Mouse (Mus musculus) kidney, postnatal 25 days (tissue): ENCODE measurements around the gene Sec61g.
A peak's percentile ranks its signal among the peaks of the same experiment; 100 is the strongest.
"Not testable (repeated sequence)": the region's sequence is repeated elsewhere in the genome, so short reads cannot be mapped to it uniquely, and the experiment has no call there.

Experiments
- DNase-seq, 2 experiments: peaks; one replicate each; pipeline ENCODE4 v3.0.0; 2021; ENCODE audit warnings: mixed read lengths in 2 of 2

Gene Sec61g

DNA sequence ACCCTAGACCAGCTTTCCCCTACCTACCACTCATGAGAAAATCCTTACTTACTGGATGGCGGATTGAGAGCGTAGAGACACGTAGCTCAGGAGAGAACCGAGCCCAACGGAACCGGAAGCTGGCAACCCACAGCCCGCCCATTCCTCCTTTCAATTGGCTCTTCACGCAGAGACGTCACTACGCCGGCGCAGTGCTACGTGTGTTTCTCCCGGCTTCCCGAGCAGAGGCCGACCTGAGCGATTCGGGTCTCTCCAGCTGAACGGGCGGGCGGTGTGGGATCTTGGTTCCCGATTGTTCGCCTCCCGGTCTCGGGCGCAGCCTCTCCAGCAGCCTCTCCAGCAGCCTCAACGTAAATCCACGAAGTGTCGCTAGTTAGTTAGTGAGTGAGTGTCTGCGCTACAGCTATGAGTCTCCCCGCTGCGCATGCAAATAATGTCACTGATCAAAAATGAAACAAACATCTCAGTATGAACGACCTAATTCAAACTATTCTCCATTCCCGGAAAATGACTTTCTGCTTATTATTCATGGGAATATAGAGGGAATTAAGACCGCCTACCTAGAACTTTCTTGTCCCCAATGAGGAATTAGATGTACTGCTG is at the start of gene Sec61g:
Sec61g (minus strand) TSS at position 433 of the 603 bp plus-strand sequence.
- DNase-seq: peak; percentile 94 to 96

DNA sequence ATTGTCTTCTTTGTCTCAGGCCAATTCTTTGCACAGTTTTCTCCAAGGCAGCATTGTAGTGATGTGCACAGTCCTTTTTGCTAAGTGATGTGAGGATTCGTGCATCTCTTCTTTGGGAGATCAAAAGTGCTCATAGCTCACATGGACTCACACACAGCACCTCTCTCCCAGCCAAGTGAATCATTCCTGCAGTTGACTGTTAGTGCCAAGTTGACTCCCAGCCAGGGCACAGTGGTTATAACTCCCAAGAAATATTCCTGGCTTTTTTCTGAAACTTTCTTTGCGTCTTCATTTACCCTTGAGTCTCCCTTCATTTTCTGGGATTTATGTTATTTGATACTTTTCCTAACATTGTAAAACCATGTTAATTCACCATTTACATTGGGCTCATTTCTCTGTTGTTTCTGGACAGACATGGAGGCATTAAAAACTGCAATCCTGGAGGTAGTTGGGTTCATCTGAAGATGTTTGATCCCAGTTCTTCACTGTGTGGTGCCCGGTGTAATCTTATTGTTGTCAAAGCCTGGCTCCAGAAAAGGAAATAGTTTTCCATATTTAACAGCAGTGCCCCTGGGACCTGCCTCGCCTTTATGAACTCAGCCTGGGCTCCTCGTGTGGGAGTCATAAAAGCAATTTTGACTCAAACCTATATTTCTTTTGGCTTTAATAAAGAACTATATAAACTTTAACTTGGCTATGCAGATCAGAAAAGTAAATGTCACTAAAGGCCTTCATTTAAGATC is 38.3 kb upstream of the Sec61g start:
- DNase-seq: no peak

DNA sequence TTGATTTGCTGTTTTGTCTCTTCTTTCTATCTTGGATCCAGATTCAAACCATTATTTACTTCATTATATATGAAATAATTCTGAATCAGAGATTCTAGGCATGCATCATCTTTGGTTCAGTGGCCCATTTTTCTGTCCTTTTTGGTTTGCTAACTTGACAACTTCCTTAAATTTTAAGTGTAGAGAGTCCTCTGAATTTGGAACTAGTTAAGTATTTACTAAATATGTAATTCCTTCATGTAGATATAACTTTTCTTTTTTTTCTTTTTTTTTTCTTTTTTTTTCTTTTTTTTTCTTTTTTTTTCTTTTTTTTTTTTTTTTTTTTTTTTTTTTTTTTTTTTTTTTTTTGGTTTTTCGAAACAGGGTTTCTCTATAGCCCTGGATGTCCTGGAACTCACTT is 29.1 kb upstream of the Sec61g start:
- DNase-seq: no peak

DNA sequence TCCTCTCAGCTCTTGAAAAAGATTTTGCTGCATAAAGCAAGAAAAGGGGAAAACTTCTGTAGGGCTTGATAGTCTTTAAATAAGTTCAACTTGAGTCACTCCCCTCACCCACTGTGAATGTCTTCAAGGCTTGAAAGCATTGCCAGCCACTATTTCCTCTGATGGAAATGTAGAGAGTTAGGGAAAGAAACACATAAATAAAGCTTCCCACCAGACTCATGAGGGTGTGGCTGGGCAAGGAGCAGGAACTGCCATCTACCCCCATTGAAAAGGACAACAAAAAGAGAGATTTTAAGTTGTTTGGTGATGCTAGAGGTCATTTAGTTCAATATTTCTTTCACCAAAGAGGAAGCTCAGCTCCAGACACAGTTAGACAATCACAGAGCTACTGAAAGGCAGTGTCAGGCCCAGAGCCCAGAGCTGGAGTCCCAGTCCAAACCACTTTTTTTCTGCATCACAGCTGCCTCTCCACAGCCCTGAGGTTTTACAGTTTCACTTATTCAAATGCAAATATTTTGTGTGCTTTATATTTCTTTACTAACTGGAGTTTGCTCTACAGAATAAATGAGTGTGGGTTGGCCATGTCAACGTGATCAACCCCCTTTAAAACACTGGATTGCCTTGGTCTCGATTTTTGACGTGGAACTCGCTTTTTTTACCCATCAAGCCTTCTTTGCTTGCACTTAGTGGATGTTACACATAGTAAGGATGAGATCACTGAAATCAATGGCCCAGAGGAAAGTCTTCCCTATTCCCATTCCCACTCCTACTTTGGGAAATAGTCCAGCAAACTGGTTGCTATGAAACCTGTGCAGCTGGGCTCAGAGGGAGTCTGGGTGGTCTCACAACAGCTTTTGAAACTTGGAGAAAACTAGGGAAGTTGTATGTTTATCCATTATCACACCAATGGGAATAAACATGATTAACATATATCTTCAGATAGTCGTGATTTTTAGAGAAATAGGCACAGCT is 26.6 kb upstream of the Sec61g start:
- no peak for DNase-seq

DNA sequence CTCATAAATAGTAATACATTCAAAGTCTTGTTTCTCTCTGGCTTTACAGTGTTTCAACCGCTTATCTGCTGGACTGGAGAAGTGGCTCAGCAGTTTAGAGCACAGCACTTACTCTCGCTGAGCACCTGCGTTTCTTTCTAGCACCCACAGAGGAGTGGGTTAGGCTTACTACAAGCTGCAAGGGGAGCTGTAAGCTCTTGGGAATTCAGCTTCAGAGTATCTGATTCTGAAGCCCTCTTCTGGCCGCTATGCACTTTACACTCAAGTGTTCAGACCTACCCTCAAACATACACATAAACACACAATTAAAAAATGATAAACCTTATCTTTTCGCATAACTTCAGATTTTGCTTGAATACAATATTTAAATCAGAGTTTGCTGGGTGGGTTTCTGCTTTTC is 24.6 kb upstream of the Sec61g start:
- DNase-seq: peak in 1 of 2 experiments; percentile 18

DNA sequence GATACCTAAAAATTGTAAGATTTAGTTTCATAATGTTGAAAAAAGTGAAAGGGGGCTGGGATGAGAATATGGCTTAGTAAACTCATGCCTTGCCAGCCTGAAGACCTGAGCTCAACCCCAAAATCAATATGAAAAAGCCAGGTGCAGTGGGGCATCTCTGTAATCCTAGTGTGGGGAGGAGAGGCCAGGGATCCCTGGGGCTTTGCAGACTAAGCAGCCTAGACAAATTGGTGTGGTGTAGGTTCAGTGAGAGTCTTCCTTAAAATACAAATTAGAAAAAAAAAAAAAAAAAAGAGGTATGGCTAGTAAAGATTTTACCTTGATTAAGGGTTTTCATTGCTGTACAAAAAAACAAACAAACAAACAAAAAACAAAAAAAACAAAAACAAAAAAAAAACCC is 20.6 kb upstream of the Sec61g start:
- no peak for DNase-seq

DNA sequence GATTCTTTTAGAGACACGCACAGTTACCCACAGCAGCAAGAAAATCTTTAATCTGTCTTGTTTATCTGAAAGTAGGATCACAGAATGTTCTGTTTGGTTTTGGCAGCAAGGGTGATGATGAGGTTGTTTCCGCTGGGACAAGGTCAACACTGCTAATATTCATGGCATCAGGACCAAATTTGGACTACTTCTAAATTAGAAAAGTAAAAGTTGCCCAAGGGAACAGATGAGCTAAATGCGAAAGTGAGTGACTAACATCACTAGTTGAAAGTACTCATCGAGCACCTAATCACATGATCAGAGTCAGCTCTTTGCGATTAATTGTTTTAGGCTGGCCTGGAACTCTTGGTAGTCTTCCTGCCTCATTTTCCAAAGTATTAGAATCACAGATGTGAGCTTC is 20.1 kb upstream of the Sec61g start:
- DNase-seq: no peak

DNA sequence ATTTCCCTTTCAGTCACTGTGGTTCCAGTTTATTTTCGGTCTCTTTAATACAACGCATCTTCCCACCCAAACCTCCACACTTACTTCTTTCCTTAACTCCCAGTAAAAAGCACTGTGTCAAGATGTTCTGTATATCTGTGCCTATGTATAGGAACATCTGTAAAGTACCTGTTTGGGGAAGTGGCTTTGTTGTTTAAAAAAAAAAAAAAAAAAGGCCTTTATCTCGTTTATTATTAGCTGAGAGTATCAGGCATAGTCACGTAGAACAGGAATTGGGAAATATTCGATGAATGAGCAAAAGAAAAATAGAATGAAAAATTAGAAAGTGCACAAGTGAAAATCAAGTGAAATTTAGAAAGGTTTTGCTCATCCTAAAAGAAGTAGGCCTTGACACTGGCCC is 19.5 kb upstream of the Sec61g start:
- DNase-seq: no peak

DNA sequence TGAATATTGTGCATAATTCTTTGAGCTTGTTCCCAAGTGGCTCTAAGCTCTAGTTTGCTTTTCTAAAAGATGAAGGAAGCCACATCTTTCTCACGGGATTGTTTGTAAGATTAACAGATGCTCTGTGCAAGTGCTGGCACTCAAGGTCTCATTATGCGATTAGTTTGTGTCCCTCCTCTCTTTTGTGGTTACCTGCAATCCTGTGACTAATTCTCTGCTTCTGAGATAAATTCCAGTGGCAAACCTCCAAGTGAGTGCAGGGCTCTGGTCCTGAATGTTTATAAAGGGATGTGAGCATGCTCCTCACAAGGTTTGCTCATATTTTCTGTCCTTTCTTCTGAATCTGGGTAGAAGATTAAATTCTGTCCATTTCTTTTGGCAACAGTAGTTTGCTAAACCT is 18.2 kb upstream of the Sec61g start:
- no peak for DNase-seq

DNA sequence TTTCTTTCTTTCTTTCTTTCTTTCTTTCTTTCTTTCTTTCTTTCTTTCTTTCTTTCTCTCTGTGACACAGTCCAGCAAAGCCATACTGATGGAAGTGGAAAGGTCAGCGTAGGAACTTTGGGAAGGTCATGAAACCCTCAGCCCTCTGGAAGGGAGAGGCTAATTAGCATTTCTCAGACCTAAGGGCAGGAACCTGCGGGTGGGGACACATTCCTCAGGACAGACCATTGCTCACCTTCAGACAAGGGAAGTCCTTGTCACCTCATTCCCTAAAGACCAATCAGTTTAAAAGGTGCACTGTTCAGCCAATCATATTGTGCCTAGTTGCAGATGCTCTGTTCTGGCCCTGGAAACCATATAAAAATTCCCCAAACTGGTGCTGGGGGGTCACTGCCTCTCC is 17.4 kb upstream of the Sec61g start:
- DNase-seq: no peak

DNA sequence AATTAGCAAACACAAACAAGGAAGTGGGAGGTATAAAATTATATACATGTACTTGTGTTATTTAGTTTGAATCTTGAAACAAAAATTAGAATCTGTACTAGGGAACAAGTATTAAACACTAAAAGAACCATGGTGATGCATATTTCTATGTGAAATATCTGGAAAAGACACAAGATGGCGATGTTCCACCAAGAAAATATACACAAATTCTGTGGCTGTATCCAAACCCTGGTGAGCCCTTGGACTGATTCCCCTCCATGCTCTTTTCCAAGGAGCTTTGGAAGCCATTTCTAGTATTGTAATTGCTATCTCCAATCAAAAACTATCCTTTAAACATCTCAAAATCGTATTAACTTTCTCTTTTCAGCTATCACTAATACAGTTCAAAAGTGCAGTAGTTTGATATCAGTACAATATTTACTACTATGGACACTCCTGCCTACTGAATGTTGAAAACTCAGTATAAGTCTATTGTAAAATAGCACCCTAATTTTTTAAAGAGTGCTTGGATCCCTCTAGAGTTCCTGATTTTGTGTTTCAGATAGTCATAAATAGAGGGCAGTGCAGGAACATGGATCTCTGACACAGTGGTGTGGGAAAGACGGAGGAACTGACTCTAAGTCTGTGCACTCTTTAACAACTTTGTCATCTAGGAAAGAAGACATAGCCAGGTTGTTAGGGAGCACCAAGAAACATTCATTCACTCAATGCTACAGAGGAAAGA is 16.8 kb upstream of the Sec61g start:
- DNase-seq: peak in 1 of 2 experiments; percentile 20

DNA sequence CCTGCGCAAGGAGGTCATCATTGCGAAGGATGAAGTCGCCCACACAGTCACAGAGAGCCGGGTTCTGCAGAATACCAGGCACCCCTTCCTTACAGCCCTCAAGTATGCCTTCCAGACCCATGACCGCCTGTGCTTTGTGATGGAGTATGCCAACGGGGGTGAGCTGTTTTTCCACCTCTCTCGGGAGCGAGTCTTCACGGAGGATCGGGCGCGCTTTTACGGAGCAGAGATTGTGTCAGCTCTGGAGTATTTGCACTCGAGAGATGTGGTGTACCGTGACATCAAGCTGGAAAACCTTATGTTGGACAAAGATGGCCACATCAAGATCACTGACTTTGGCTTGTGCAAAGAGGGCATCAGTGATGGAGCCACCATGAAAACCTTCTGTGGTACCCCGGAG is 6.8 kb upstream of the Sec61g start:
- peak in 1 of 2 experiments; percentile 36 for DNase-seq

DNA sequence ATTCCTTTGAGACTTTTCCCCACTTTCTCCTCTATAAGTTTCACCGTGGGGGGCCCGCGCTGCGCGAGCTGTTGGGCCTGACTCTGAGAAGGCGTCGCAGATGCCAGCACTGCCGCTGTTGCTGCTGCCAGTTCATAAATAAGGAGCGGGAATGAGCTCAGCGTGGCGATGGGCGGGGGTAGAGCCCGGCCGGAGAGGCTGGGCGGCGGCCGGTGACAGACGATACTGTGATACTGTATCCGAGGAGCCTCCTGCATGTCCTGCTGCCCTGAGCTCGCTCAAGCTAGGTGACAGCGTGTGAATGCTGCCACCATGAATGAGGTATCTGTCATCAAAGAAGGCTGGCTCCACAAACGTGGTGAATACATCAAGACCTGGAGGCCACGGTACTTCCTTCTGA is 5.9 kb upstream of the Sec61g start:
- DNase-seq: not testable (repeated sequence)

DNA sequence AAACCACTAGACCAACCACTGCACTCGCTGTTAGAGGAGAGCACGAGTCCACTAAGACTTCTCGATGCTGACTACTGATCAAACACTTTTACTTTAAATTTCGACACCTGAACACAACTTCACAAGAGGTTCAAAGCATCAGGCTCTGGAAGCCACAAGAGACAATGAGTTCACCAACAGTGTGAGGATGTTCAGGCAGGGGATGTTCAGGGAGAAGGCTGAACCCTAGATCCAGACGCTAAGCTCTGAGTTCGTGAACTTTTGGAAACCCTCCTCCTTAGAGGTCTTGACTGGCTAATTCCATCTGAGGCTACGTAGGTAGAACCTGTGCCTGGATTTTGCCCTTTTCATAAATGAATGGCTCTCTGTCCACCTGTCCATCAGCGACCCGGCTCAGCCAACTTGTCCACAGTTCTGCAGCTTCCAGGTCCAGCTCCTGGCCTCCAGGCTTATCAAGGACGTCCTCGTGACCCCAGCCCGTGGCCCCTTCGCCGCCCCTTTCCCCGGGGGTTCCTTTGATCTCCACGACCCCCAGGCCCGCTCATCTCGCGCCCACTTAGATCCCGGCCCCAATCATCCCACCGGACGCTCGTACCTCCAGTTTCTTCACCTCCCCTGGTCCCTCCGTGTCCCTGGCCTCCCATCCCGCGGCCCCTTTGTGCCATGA is 766 bp downstream of the Sec61g start:
- peak in 1 of 2 experiments; percentile 13 for DNase-seq

DNA sequence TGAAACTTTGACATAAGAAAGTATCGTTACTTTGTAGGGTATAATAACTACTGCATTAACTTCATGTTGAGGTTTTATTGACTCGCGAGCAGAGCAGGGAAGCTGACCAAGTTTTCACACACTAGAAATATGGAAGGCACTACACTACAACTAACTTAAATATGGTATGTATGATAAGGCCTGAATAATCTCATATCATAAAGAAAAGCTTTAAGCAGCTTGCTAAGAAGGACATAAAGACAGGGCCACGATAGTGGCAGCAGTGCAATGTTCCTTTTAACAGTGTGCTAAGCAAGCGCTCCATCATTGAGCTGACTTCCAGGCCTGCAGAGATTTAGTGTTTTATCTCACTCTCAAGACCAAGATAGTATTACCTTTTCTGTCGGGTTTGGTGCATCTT is 2.3 kb downstream of the Sec61g start:
- DNase-seq: no peak

DNA sequence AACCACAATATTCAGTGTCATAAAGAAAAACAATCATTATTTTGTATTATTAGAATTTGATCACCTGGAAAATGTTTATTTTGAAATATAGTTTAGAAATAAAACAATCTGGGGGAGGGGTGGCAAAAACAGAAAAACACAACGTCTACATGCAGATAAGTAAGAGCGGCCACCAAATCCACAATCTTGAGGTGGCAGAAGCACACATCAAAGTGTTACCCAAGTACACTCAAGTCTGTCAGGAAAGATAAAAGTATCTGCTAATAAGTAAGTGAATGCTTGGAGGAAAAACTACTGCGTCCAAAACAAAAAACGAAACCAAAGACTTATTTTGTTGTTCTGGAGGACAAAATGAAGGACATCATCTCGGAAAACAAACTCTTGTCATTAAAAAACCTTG is 5.1 kb downstream of the Sec61g start:
- DNase-seq: no peak

DNA sequence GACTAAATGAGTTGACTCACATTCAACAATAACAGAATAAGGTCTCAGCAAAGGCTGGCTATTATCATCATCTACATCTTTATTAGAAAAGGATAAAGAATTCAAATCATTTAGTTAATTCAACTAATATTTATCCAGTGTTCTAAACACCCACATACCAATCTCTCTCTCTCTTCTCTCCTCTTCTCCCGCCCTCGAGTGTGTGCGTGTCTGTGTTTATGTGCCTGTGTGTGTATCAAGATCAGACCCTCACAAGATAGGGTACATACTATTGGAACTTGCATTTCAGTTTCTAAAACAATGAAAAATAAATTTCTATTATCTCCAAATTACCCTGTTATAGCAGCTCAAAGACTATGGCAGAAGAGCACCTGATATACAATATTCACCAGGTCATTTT is 5.5 kb downstream of the Sec61g start:
- no peak for DNase-seq

DNA sequence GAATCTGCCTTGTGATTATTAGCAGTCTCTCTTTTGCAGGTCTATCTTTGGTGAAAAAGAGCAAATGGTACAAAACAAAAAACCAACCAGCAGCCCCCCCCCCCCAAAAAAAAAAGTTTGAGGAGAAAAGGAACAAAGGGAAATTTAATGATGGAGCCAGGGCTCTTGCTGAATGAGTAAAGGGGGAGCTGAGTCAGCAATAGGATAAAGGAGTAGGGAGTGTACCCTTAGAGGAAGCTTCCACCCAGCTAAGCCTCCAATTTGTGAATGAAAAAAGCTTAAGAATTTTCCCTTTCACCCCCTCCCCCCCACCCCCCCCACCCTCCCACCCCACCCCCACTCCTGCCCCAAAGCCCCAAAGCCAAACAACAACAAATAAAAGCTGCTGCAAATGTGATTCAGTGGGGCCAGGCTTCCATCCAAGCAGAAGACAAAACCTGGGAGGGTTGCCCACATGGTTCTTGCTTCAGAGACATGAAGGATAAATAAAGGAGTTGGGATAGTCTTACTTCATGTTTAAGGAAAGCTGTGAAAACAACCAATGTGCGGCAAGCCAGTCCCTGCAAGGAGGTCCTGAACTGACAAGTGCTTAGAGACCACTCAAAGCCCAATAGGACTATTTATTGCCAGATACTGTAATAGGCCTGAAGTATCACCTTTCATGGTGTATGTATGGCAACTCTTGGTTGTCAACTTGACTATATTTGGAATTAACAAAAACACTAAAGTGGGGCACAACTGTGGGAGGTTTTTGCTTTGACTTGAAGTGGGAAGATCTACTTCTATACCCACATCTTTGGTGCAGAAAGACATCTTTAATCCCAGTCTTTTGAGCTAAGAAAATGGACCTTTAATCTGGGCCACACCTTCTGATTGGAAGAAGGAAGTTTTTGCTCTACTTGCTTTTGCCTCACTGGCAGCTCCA is 9.3 kb downstream of the Sec61g start:
- DNase-seq: no peak
